Comparison of ENCODE assay signal across 20 mouse cellular contexts in the genomic region with DNA sequence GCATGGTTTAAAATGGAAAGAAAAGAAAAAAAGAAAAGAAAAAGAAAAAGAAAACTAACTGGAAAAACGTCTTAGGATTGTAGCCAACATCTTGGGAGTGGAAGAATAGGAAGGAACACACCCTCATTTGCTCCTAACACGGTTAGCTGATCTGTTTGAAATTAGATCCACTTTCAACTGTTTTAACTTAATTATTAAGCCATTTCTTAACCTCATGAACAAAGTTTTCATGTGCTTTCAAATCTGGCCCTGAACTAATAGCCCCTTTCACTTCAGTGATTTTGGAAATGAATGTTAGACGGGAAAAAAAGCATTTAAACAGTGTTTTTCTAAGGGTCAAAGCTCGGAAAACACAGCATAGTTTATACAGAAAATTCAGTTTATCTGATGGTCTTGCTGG.
DNase-seq lines count a peak whose midpoint lies in the region; ATAC-seq and TF ChIP-seq lines count a peak whose summit lies in the region.
"Had no signal": no experiment of that assay in that cellular context is flagged by ENCODE, and none has a peak within 500 bp of the region (broad histone marks: within the 10 kb centered on the region; RNA-seq: fewer than 3 reads in every experiment).

No protein-coding gene starts in this region.

- no peaks in the 10 kb centered on the region for H3K27me3 ChIP-seq in forebrain, embryonic 13.5 days
- H3K27me3 ChIP-seq in forebrain, embryonic 10.5 days (ENCODE audit: poor library complexity, severe bottlenecking), result no peaks in the 10 kb centered on the region
- H3K27me3 ChIP-seq in kidney, postnatal 0 days (ENCODE audit: insufficient read depth, low read length), result no peaks in the 10 kb centered on the region
- H3K27me3 ChIP-seq in Patski, result no peaks in the 10 kb centered on the region
- H3K27me3 ChIP-seq: CH12.LX; embryonic facial prominence, embryonic 15.5 days; heart, embryonic 12.5 days had no signal

- H3K4me1 ChIP-seq in forebrain, embryonic 13.5 days, result peaks cover 35% of the 10 kb centered on the region
- H3K4me1 ChIP-seq in forebrain, embryonic 10.5 days, result peaks cover 19% of the 10 kb centered on the region
- H3K4me1 ChIP-seq in kidney, postnatal 0 days (replicated peaks; ENCODE audit: insufficient read depth, low read length), result peaks cover 15% of the 10 kb centered on the region; the same call in 1 of the 2 replicates

- H3K27ac ChIP-seq in forebrain, embryonic 13.5 days, result peak overlapping the region; percentile 45; the same call in 1 of the 2 replicates
- no peak overlapping the region for H3K27ac ChIP-seq in forebrain, embryonic 10.5 days
- H3K27ac ChIP-seq in kidney, postnatal 0 days, result peak overlapping the region; percentile 37
- H3K27ac ChIP-seq: embryonic facial prominence, embryonic 15.5 days; gastrocnemius, adult 2 months; hindbrain, embryonic 10.5 days; hindbrain, embryonic 14.5 days had no signal

- H3K36me3 ChIP-seq in forebrain, embryonic 13.5 days (ENCODE audit: poor library complexity, severe bottlenecking), result peaks cover 9% of the 10 kb centered on the region; the same call in 1 of the 2 replicates
- H3K36me3 ChIP-seq in forebrain, embryonic 10.5 days (replicated peaks), result peaks cover 14% of the 10 kb centered on the region
- no peaks in the 10 kb centered on the region for H3K36me3 ChIP-seq in kidney, postnatal 0 days (ENCODE audit: insufficient read depth, low read length)

- CTCF ChIA-PET in Patski (lab: Charles Lee), result interaction anchor here (1.5 kb wide), 1 partner anchor 14 kb away, joined by 4 read pairs; no protein-coding TSS in a partner anchor

- POLR2A ChIA-PET in Patski (lab: Charles Lee), result no interaction called here

- no peak overlapping the region for H3K9ac ChIP-seq in forebrain, embryonic 13.5 days
- no peak overlapping the region for H3K9ac ChIP-seq in kidney, postnatal 0 days (ENCODE audit: low read depth, low read length)
- H3K9ac ChIP-seq: embryonic facial prominence, embryonic 15.5 days; heart, embryonic 12.5 days; hindbrain, embryonic 14.5 days had no signal

- 0 out of 2 replicates have a peak, but pooled peaks have one; percentile 7 for ATAC-seq in forebrain, embryonic 13.5 days
- ATAC-seq in kidney, postnatal 0 days (replicated peaks; ENCODE audit: low FRiP score, low read depth), result peak; percentile 61; the same call in 1 of the 2 replicates
- ATAC-seq in Patski, result peak; percentile 54

- no peak overlapping the region for H3K4me2 ChIP-seq in forebrain, embryonic 13.5 days
- no peak overlapping the region for H3K4me2 ChIP-seq in kidney, postnatal 0 days (ENCODE audit: low read length)
- H3K4me2 ChIP-seq: embryonic facial prominence, embryonic 15.5 days; heart, embryonic 12.5 days; hindbrain, embryonic 14.5 days had no signal

- TF ChIP-seq CTCF in kidney, postnatal 0 days (IDR thresholded peaks at IDR 0.05; ENCODE audit: low read depth), result no peak
- no peak for TF ChIP-seq CTCF in Patski (IDR thresholded peaks at IDR 0.05)

- no peak overlapping the region for H3K4me3 ChIP-seq in forebrain, embryonic 13.5 days
- H3K4me3 ChIP-seq in forebrain, embryonic 10.5 days, result no peak overlapping the region
- H3K4me3 ChIP-seq in kidney, postnatal 0 days (replicated peaks; ENCODE audit: low read depth, low read length), result no peak overlapping the region
- H3K4me3 ChIP-seq: embryonic facial prominence, embryonic 15.5 days; erythroblast, embryonic 14.5 days; gastrocnemius, adult 2 months; heart, embryonic 12.5 days; hindbrain, embryonic 10.5 days had no signal

- no peaks in the 10 kb centered on the region; the same call in 1 of the 2 replicates for H3K9me3 ChIP-seq in forebrain, embryonic 13.5 days (replicated peaks)
- H3K9me3 ChIP-seq in forebrain, embryonic 10.5 days, result peaks cover 7% of the 10 kb centered on the region
- H3K9me3 ChIP-seq in kidney, postnatal 0 days (replicated peaks; ENCODE audit: low read length), result no peaks in the 10 kb centered on the region
- H3K9me3 ChIP-seq: embryonic facial prominence, embryonic 15.5 days had no signal

- DNase-seq in forebrain, embryonic 10.5 days (ENCODE audit: extremely low spot score, low spot score), result no peak
- peak; percentile 73 for DNase-seq in kidney, adult 9 months
- DNase-seq in kidney, adult 11 months, result no peak
- DNase-seq in kidney, postnatal 0 days (ENCODE audit: low spot score), result peak; percentile 43
- no peak for DNase-seq in kidney, adult 18-20 months
- no peak for DNase-seq in Patski (ENCODE audit: low read depth, low spot score)
- DNase-seq: adrenal gland, adult 2 months; adrenal gland, postnatal 25 days; cerebellum, adult 18-20 months; cerebellum, adult 9-11 months; cerebellum, postnatal 36 days; gastrocnemius, adult 2 months; gastrocnemius, postnatal 25 days had no signal

- WGBS in forebrain, embryonic 13.5 days, result 40% methylated on average over 4 of the region's 4 CpGs
- 71% methylated on average over 4 of the region's 4 CpGs for WGBS in forebrain, embryonic 10.5 days
- 32% methylated on average over 4 of the region's 4 CpGs for WGBS in kidney, postnatal 0 days

- in situ Hi-C loops in Patski (cut with MboI; ENCODE audit: low pct_unique_long_range_greater_than_20kb), result no loop called here

Comparison
In these comparisons a context has a peak if more than half of its experiments do, and no peak if none do; other contexts are left out.
1. DNase-seq: peak in kidney, adult 9 months (single experiment) and kidney, postnatal 0 days (single experiment); none in forebrain, embryonic 10.5 days (single experiment), kidney, adult 11 months (single experiment), kidney, adult 18-20 months (single experiment) and Patski (single experiment).
2. ATAC-seq: peak in every context shown above with its lines; median percentile 61 in kidney, postnatal 0 days; 54 in Patski; 7 in forebrain, embryonic 13.5 days.